Mouse (Mus musculus) frontal cortex, adult (tissue): ENCODE measurements around the gene Abcg1.

Source experiments
- ATAC-seq: cut with Nextera tagmentation; 2 replicates; pipeline ENCODE4 v1.9.2; 2017; ENCODE audit warnings: mild to moderate bottlenecking, moderate library complexity, mixed read lengths; ENCODE audit not compliant: low TSS enrichment

Abcg1 gene

DNA sequence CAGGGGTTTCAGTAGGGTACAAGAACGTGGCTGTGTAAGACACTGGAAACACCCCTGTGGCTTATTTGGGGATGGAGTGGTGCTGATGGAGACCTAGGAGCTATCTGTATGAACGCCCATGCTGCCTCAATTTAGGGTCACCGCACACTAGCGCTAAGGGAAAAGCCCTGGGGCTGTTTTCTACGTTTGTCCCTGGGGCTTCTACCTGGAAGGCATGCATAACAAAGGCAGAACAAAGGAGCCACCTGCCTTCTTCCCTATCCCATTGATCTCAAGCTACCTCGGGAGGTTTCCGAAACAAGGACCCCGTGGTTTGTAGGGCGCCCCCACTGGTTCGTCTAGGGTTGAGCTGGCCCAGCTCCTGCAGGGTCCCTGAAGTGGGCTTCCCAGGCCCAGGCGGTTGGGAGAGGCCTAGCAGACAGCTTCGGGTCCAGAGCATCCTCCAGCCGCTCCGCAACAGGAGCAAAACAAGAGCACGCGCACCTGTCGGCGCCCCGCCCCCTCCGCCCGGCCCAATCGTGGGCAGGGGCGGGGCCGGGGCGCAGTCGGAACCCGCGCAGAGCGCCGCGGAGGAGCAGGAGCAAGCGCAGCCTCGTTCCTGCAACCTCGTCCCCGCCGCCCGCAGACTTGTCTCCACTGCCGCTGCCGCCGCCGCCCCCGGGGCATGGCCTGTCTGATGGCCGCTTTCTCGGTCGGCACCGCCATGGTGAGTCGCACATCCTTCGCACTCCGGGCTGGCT is at the start of gene Abcg1:
Gene Abcg1, plus strand, starts transcription at position 525 of the 740 bp plus-strand sequence.
- ATAC-seq = peak; percentile 47

DNA sequence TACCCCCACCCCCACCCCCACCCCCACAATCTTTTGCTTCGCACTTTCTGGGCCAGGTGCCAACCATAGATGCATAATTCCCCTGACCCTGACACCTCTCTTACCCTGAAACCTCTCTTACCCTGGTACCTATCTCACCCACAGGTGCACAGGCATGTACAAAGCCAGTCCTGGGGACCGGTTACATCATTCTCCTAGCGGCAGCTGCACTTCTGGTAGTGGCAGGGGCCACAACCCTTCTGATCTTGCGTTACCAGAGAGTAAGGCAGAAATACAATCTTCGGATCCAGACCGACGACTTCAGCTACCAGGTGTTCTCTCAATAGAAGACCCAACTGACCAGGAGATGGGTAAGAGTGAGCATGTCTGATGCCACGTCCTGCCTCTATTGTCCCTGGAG is 49.1 kb upstream of the Abcg1 start:
- no peak for ATAC-seq

DNA sequence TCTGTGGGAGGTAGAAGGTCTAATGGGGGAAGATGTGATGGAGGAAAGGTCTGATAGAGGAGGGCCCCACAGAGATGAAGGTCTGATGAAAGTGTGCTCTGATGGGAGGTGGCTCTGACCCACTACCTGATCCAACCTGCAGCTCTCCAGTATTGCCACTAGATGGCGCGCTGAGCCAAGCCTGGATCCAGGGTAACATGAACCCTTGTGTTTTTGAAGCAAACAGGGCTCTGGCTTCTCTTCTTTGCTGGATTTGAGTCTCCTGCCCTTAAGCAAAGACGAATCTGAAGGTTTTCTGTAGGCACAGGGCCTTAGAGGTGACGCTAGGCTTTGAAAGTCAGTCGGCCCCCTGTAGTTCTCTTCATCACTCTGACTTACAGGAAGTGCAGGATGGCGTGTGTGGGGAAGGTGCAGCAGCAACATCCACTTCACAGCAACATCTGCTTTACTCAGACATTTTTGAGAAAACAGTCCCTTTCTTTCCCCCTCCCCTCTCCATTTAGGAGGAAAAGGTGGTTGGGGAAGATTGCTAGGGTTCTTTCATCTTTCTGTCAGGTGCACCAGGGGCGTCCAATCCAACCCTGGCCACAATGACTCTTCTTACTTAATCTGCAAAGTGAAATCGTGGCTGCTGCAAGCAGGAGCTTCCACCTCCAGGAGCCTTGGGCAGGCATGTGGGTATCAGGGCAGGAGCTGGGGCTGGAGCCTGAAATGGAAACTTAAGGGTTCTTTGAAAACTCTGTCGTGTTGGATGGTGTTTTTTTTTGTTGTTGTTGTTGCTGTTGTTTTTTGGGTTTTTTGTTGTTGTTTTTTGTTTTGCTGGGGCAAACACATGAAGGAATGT is 45.7 kb upstream of the Abcg1 start:
- peak; percentile 67; the same call in 1 of the 2 replicates for ATAC-seq

DNA sequence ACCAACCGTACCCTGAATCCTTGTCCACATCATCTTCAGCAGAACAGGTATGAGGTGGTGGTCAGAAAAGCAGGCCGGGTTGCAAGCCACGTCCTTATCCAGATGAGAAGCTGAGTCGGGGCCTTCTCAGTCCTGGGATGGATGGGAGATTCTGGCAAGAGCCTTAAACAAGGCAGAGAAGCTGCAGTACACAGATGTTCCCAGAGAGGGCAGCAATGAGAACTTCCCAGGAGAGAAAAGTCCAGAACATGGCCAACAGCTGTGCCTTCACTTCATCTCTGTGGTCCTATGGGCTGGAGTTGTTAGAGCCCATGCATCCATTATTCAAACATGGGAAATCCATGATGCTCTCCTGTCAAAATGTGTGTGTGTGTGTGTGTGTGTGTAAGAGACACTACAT is 39.2 kb upstream of the Abcg1 start:
- peak; percentile 41; the same call in 1 of the 2 replicates for ATAC-seq

DNA sequence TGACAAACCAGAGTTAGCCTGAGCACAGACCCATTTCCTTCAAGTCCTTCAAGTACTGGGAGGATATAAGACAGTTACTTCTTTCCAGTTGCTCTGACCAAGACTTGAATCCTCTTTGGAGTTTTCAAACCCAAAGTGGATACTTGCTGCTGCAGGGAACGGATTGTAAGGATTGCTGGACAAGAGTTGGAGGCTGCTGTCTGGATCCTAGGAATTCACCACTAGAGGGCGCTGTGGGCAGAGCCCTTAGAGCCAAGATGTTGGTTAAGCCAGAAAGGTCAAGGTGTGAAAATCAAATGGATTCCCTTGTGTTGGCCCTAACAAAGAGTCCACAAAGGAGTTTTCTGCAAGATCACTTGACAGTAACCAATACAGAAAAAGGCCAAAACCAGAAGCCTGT is 38.0 kb upstream of the Abcg1 start:
- ATAC-seq = peak; percentile 62; the same call in 1 of the 2 replicates

DNA sequence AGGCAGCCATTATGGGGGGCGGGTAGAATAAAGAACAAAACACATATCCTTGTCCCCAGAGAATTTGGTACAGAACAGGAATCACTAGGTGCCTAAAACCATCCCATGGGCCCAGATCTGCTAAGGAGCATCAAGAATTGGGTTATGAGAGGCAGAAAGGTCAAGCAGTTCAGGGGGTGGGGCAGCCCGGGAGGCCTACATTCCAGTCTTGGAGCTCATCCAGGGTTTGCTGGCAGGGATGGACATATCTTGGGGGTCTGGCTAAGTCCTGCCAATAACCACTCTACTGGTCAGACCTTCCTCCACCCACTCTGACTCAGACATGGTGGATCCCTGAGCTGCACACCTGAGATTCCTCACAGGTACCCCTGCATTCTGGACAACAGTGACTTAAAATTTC is 37.4 kb upstream of the Abcg1 start:
- no peak for ATAC-seq

DNA sequence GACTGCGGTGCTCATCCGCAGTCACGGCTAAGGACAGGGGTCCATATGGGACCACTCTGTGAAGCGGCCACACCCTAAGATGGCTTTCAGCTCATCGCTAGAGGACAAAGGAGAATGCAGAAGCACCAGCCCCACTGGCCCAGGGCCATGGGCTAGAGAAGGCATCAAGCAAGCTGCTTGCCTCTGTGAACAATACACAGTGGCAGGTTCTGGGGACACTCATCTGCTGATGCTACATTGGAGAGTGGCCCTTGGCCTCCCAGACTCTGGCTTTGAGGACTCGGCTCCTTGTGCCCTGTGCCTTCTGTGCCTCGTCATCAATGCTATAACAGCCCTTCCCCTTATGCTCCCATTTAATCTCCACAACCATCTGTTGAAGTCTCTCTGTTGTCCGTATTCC is 36.2 kb upstream of the Abcg1 start:
- peak; percentile 20; the same call in 1 of the 2 replicates for ATAC-seq

DNA sequence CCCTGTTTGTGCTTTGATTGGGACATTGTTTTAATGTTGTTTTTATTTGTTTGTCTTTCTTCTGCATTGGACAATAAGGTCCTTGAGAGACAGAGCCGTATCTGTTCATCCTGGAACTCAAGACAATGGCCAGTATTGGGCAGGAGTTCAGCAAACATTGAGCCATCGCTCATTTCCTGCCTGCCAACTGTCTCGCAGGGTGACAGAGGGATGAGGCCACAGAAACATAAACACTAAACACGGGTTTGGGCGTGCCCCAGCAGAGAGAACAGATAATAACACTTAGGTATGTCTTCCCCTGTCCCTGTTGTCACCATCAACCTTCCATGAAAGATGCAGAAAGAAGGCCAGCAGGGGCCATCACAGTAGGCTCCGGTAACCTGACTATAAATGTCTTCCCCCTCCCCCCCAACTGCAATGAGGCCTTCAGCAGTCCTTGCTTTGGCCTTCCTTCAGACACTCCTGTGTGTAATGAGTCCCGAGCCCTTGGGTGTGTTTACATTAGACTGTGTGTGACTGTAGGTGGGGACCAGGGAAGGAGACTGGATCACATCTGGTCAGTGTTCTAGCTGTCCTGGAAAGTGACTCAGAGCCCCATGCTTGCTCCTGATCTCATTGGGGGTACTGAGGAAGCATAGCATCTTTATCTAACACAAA is 33.2 kb upstream of the Abcg1 start:
- ATAC-seq = no peak

DNA sequence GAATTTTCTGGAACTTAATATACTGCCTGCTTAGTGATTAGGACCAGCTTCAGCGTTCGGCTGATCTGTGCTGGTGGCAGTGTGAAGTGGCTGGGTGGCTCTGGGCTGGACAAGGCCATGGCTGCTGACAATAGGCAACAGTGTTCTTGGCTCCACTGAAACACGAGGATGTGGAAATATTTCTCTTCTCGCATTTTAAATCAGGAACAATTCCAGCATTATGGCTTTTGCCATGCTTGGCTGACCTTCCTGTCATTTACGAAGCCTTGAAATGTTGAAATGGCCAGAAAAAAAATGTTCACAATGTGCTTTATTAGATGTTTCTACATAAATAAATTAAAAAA is 32.7 kb upstream of the Abcg1 start:
- no peak for ATAC-seq

DNA sequence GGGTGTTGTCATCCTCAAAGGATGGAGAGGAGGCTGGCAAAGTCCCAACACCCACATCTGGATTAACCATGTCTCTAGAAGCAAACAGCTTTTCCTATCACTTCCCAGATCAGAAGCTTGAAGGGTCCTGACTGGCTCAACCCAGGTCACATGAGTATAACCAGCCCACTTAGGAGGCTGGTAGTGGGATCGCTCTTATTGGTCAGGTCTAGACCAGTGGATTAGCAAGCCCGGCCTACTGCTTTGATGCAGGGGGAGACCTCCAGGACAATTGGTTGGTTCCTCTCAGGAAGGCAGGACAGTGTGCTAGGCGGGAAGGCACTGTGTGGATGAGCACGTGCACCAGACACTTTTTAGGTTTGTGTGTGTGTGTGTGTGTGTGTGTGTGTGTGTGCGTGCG is 30.5 kb upstream of the Abcg1 start:
- ATAC-seq = no peak

DNA sequence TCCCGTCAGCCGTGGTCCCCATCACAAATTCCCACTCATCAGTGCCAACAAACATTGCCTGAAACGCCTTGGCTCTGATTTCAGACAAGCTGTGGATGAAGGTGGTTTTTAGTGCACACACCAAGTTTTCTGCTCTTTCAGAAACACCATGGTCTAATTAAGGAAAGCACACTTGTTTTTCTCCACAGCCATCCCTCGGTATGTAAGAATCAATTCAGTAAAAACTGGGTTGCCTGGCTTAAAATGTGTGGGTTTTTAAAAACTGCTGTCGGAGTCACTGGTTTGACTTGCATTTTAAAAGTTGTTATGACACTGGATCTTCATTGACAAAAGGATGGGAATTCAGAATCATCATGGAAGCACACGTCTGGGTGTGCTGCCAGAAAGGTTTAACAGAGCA is 29.8 kb upstream of the Abcg1 start:
- peak; percentile 76 for ATAC-seq

DNA sequence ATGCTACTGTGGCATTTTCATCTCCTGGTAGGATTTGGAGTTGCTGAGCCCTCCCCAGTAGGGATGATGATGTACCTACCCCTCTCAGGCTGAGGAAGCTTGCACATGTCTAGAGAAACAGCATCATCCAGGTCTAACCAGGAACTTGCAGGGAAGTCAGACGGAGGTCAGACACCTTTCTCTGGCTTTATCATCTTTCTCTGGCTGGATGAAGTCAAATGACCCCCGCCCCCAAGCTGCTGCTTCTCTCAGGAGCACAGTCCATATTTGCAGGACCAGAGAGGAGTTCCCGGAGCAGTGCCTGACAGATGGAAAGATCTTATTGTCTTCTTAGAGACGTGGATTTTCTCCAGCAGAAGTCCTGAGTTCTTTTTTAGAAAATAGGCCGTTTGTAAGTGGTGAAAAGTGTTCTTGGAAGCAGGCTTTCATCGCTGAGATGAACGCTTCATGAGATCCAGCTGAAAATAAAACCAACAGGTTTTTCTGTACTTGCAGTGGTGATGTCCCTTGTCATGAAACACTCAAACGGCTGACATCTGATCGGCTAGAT is 28.6 kb upstream of the Abcg1 start:
- ATAC-seq = peak; percentile 60

DNA sequence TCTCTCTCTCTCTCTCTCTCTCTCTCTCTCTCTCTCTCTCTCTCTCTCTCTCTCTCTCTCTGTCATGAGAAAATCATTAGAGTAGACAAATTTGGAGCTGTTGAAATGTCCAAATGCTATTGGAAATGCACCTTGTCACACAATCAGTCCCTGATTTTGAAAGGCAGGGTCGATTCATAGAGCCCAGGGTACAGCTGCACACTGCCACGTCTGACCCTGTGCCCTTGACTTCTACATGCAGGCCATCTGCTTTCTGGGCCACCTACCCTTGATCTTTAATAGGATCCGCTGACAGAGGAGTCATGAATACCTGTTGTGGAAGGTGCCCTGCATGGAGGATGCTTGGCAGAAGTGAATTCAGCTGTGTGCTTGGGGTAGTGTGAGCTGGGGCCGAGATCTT is 28.1 kb upstream of the Abcg1 start:
- ATAC-seq = no peak

DNA sequence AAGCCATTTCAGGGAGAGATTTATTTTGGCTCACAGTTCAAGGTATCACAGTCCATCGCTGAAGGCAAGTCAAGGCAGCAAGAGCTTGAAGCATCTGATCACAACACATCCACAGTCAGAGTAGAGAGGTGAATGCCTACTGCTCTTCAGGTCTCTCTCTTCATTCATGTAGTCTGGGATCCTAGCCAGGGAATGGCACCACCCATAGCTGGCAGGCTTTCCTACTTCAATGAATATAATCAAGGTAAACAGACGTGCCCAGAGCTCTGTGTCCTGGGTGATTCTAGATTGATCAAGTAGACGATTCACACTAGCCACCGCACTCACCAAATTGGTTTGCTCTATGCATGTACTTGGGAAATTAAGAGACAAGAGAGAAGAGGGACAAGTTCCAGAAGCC is 25.1 kb upstream of the Abcg1 start:
- no peak for ATAC-seq

DNA sequence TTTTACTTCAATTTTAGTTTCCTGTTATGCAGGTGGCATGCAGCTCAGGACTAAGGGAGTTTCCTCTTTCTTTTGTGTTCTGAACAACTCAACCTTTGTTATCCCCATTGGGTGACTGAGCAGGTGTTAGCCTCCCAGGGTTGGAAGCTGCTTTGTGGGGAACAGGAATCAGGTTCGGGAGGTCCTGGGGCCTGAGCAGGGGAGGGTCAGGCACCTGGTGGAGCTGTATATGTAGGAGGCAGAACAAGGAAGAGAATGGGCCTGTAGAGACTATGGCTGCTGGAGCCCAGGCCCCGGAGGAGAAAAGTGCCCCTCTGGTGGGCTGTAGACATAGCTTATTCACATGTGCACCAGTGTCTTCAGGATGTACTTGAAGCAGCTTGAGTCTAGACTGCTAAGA is 24.2 kb upstream of the Abcg1 start:
- ATAC-seq = no peak

DNA sequence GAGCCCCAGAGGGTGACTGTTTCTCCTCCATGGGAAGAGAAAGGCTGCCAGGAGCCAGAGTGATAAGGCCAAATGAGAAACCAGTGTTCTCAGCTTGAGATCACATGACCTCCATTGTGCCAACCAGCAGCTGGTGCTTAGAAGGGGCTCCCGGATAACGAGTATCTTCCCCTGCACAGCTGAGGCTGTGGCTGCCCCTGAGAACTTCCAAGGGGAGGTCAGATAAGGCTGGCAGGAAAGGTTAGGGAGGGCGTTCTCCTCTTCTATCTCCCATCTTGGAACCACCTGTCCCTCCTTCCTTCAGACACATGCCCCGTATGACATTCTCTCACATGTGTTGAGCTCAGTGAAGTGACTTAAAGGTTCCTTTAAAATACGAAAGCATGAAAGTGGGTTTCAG is 23.3 kb upstream of the Abcg1 start:
- 0 out of 2 replicates have a peak, but pooled peaks have one; percentile 20 for ATAC-seq

DNA sequence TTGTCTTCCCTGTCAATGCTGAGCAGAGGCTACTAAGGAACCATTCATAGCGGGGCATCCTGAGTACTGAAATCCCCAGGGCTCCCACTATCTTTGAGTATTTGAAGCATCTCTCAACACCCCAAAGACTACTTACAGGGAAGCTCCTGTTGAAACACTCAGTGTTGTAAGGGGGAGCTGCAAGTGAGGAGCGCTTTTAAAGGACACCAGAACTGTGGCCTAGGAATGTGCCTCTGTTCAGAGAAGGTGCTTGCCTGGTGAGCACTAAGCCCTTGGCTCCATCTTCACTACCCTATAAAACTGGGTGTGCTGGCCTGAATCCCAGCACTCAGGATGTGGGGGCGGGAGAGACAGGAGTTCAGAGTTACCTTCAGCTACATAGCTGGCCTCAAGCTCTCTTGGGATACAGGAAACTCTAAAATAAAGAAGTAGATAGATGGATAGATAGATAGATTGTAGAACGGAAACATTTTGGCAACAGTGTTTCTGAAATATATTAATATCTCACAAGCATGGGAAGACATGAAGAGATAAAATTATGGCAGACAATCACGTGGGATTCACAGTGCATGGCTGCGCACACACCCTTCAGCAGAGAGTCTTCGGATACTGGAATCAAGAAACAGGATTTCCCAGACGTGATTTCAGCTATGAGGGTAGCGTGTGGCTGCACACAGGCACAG is 22.7 kb upstream of the Abcg1 start:
- peak; percentile 38; the same call in 1 of the 2 replicates for ATAC-seq

DNA sequence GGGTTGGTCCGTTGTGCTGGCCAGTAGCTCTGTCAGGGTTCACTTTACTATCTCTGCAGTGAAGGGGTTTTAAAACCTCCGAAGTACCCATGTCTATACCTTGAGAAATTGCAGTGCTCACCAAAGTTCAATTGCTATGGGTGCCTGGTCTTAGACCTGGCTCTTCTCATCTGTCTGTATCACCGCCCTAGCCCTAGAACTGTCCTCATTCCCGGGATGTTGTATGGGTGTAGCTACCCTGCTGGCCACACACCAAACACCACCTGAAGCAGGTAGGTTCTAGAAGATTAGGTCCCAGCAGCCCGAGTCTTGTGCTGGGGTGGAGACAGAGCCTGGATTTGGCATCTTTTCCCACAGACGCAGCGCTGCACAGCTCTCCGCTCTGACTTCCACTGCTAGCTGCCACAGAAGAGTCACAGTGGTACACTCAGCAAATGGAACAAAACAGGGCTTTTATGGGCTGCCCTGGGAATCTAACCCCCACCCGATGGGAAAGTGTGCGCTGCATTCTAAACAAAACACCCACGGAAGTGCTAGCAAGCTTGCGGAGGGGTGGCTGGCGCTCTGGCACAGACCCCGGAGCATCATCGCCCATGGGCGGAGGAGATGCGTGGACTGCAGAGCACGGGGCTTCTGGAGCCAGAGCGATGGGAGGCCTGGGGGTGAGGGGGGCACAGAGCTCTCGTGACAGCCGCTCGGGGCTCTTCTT is 21.2 kb upstream of the Abcg1 start:
- peak; percentile 75 for ATAC-seq

DNA sequence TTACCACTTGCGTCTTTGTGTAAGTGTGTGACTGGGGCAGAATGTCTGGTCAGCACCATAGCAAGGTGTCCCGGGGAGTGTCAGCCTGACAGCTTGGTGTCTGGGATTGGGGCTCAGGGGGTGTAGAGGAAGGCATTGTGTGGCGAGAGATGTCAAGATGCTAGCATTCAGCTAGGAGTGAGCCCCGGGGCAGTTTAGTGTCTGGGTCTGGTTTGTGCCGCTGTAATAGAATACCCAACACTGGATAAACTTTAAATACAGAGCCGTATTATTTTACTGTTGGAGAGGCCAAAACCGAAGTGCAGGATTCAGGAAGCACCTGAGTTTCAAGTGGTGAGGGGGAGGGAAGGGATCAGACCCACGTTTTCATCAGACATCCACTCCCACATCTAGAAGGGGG is 20.1 kb upstream of the Abcg1 start:
- no peak for ATAC-seq

DNA sequence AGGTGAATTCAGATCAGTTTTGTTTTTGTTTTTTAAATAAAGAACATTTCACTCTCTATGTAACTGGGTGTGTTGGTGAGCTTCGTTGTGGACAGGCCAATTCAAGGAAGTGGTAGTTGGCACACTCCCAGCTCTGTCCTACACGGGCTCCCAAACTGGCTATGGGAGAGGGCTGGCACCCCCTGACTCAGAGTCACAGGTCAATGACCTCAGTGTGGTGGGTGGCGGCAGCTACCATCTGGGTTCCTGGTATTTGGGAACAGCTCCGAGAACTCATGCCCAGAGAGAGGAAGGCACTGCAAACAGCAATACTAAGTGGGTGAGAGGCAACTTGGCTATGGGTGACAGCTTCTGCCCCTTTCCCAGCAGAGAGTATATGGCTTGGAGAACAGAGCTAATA is 19.1 kb upstream of the Abcg1 start:
- ATAC-seq = no peak

DNA sequence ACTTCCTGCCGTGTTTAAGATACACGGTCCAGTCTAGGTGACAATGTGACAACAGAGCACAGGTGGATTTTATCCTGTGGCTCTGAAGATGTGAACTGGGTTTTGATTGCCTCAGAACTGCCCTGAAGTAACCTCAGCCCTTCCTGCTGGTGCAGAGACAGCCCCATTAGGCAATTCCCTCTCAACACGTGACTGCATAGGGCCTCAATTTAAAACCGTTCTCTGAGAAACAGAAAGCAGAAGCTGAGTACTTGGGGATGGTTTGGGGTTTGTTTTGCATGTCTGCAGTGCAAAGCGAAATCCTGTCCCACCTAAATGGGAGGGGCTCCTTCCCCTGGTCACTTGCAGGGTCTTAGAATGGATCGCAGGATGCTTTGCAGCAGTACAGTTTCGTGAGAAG is 17.8 kb upstream of the Abcg1 start:
- no peak for ATAC-seq
